Mouse (Mus musculus): ENCODE measurements at regions not wholly inside any gene's neighbourhood (a gene's known extent, or its start where the extent isn't known, plus 50 kb on each side); places are given as distances from the start of the nearest gene placed in this dataset.

DNA sequence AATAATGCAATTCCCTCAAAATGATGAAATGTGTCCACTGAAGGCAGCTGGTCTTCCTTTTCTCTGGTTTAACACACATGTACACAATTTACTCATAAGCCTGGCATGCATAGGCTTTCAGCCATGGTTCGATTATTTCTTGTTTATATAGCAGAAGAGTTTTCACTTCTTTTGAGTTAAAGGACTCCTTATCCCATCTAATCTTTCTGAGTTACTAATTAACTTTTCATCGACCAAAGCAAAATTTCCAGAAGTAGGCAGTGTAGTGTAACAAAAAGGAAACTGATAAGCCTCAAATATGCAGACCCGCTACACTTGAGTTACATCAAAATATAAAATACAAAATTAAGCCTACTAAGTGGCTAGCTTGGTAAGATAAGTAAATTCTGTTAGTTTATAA is 620.5 kb upstream of the Akr1e1 start:
- ATAC-seq (ENCODE audit: insufficient number of reproducible peaks, insufficient read depth, low FRiP score, low TSS enrichment, low read depth) = no peak
- Histone ChIP-seq H3K4me1 (replicated peaks) (no peaks in the 10 kb centered on the region), H3K4me3 (replicated peaks) (no peak overlapping the region)

GRCm38 (mm10) chr13:5234232-5234631 is 625.3 kb upstream of the Akr1e1 start:
- no peak overlapping the region for H3K9ac ChIP-seq (replicated peaks)
- H3K36me3 ChIP-seq = no peaks in the 10 kb centered on the region
- H3K27me3 ChIP-seq = no peaks in the 10 kb centered on the region
- H3K9me3 ChIP-seq = no peaks in the 10 kb centered on the region
- H3K4me3 ChIP-seq (replicated peaks) = no peak overlapping the region
- H3K4me2 ChIP-seq = no peak overlapping the region
- H3K27ac ChIP-seq = no peak overlapping the region
- ATAC-seq (ENCODE audit: insufficient number of reproducible peaks, insufficient read depth, low FRiP score, low TSS enrichment, low read depth) = no peak
- WGBS = 70% methylated on average over 3 of the region's 3 CpGs
- no peaks in the 10 kb centered on the region for H3K4me1 ChIP-seq (replicated peaks)

More for the DNA sequence above, 620.5 kb upstream of the Akr1e1 start:
- Histone ChIP-seq H3K36me3 (no peaks in the 10 kb centered on the region), H3K4me2 (no peak overlapping the region), H3K27me3 (no peaks in the 10 kb centered on the region), H3K27ac (no peak overlapping the region), H3K9ac (replicated peaks) (no peak overlapping the region), H3K9me3 (no peaks in the 10 kb centered on the region)
- WGBS = 88% methylated on average over 3 of the region's 3 CpGs

DNA sequence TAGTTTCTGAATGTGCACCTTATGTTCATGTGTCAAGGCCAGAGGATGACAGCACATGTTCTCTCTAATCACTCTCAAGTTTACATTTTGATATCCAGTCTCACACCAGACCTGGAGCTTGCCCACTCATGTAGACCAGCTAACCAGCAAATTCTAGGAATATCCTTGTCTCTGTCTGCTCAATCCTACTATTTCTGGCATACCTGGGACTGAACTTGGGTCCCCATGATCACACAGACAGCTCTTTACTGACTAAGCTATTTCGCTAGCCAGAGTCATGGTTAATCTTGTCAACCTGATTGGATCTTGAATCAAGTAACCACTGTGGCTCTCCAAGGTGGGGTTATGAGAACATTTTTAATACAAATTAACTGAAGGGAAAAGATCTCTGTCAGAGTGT is 625.9 kb upstream of the Klf6 start:
- 95% methylated on average over 1 of the region's 1 CpGs for whole genome bisulfite sequencing
- no peak overlapping the region for H3K4me2 ChIP-seq
- H3K27me3 ChIP-seq = no peaks in the 10 kb centered on the region
- no peak overlapping the region for H3K4me3 ChIP-seq (replicated peaks)
- H3K27ac ChIP-seq = no peak overlapping the region
- no peaks in the 10 kb centered on the region for H3K9me3 ChIP-seq
- H3K9ac ChIP-seq (replicated peaks) = no peak overlapping the region
- ATAC-seq (ENCODE audit: insufficient number of reproducible peaks, insufficient read depth, low FRiP score, low TSS enrichment, low read depth) = no peak
- no peaks in the 10 kb centered on the region for H3K4me1 ChIP-seq (replicated peaks)
- no peaks in the 10 kb centered on the region for H3K36me3 ChIP-seq

DNA sequence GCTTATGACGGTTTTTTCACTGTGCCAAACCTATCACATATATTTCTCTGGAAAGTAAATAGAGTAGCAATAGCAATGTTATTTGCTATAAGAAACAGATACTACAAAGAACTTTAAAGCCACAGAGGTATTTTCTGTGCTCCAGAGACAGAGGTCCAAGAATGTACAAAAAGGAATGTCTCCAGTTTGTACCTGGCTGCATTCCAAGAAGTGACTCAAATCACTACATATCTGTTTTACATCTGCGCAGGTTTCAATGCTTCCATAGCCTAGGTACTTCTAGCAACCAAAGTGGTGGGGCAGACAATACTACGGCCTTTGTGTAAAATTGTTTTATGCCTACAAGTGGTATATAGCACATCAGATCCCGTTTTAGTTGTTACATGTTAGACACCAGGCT is 620.7 kb upstream of the Klf6 start:
- Histone ChIP-seq H3K36me3 (no peaks in the 10 kb centered on the region), H3K4me2 (no peak overlapping the region), H3K9me3 (no peaks in the 10 kb centered on the region), H3K4me1 (replicated peaks) (0 out of 2 replicates have a peak, but pooled peaks cover 2% of the 10 kb centered on the region), H3K9ac (replicated peaks) (no peak overlapping the region), H3K27ac (no peak overlapping the region), H3K27me3 (no peaks in the 10 kb centered on the region), H3K4me3 (replicated peaks) (no peak overlapping the region)
- 70% methylated on average over 4 of the region's 4 CpGs for WGBS
- ATAC-seq (ENCODE audit: insufficient number of reproducible peaks, insufficient read depth, low FRiP score, low TSS enrichment, low read depth) = no peak

GRCm38 (mm10) chr13:5242782-5243181 is 618.5 kb upstream of the Klf6 start:
- 0 out of 2 replicates have a peak, but pooled peaks cover 2% of the 10 kb centered on the region for H3K4me1 ChIP-seq (replicated peaks)
- no peaks in the 10 kb centered on the region for H3K9me3 ChIP-seq
- ATAC-seq (ENCODE audit: insufficient number of reproducible peaks, insufficient read depth, low FRiP score, low TSS enrichment, low read depth) = no peak
- no peak overlapping the region for H3K27ac ChIP-seq
- H3K4me3 ChIP-seq (replicated peaks) = no peak overlapping the region
- H3K27me3 ChIP-seq = no peaks in the 10 kb centered on the region
- WGBS = 36% methylated on average over 2 of the region's 2 CpGs
- H3K4me2 ChIP-seq = no peak overlapping the region
- no peaks in the 10 kb centered on the region for H3K36me3 ChIP-seq
- H3K9ac ChIP-seq (replicated peaks) = no peak overlapping the region

- H3K4me2 ChIP-seq = no peak overlapping the region
- H3K27ac ChIP-seq = no peak overlapping the region
- H3K27me3 ChIP-seq = no peaks in the 10 kb centered on the region
- no peak for ATAC-seq (ENCODE audit: insufficient number of reproducible peaks, insufficient read depth, low FRiP score, low TSS enrichment, low read depth)
- 46% methylated on average over 3 of the region's 3 CpGs for WGBS
- H3K9me3 ChIP-seq = no peaks in the 10 kb centered on the region
- H3K4me3 ChIP-seq (replicated peaks) = no peak overlapping the region
- H3K36me3 ChIP-seq = no peaks in the 10 kb centered on the region
- no peaks in the 10 kb centered on the region for H3K4me1 ChIP-seq (replicated peaks)
- no peak overlapping the region for H3K9ac ChIP-seq (replicated peaks)
Measured at GRCm38 (mm10) chr13:5248671-5249391, 612.5 kb upstream of the Klf6 start.

- 56% methylated on average over 6 of the region's 6 CpGs for WGBS
- Histone ChIP-seq H3K9me3 (no peaks in the 10 kb centered on the region), H3K9ac (replicated peaks) (no peak overlapping the region), H3K27me3 (no peaks in the 10 kb centered on the region), H3K4me1 (replicated peaks) (no peaks in the 10 kb centered on the region), H3K4me3 (replicated peaks) (no peak overlapping the region), H3K4me2 (no peak overlapping the region), H3K36me3 (no peaks in the 10 kb centered on the region), H3K27ac (no peak overlapping the region)
- no peak for ATAC-seq (ENCODE audit: insufficient number of reproducible peaks, insufficient read depth, low FRiP score, low TSS enrichment, low read depth)
Measured at GRCm38 (mm10) chr13:5257891-5258660, 603.2 kb upstream of the Klf6 start.

DNA sequence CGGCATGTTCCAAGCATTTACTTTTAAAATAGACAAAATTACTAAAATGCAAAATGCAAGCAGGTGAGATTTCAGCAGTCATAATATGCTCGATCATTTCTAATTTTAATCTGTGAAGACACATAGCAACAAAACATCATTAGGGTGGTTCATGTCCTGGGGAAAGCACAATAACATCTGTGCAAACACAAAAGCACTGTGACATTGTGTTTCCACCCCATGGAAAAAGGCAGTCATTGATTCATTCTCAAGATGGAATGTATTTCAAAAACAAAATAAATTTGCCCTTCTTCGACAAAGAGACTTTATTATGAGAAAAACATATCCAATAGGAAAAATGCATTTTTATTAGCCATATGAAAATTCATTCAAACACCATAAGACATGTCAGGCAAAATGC is 601.5 kb upstream of the Klf6 start:
- ATAC-seq (ENCODE audit: insufficient number of reproducible peaks, insufficient read depth, low FRiP score, low TSS enrichment, low read depth) = no peak
- WGBS = 71% methylated on average over 3 of the region's 3 CpGs

DNA sequence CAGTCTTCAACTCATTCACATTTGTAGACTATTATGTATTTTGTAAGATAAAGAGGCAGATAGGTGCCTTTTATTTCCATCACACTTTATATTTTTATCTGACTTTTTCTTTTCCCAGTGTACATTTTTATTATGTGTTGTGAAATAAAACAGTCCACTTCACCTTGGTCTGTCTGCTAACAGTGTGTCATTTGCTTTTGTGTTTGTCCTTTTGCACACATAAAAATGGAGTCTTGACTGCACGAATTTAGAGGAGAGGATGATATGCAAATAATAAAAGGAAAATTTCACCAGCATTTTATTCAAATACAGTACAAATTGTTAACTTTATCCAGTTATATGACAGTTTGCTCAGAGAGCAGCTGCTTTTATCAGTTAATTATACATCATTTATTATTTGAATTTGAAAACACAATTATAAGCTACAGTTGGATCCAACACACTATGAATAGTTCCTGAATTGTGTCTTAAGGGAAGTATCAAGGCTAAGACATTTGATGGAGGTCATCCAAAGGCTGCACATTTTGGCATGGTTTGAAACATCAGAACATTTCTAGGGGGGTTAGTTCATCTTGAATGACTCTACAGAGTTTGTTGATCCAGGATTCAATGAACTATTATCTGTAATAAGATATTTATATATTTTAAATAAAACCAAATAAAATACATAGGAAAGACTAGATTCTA is 588.6 kb upstream of the Klf6 start:
- WGBS = 74% methylated on average over 1 of the region's 1 CpGs
- Histone ChIP-seq H3K4me3 (replicated peaks) (no peak overlapping the region), H3K4me2 (no peak overlapping the region), H3K27ac (no peak overlapping the region), H3K9ac (replicated peaks) (no peak overlapping the region), H3K27me3 (no peaks in the 10 kb centered on the region), H3K4me1 (replicated peaks) (no peaks in the 10 kb centered on the region), H3K9me3 (no peaks in the 10 kb centered on the region), H3K36me3 (no peaks in the 10 kb centered on the region)
- no peak for ATAC-seq (ENCODE audit: insufficient number of reproducible peaks, insufficient read depth, low FRiP score, low TSS enrichment, low read depth)

More for the DNA sequence above, 601.5 kb upstream of the Klf6 start:
- Histone ChIP-seq H3K36me3 (no peaks in the 10 kb centered on the region), H3K4me3 (replicated peaks) (no peak overlapping the region), H3K27me3 (no peaks in the 10 kb centered on the region), H3K9me3 (no peaks in the 10 kb centered on the region), H3K27ac (no peak overlapping the region), H3K4me2 (no peak overlapping the region), H3K4me1 (replicated peaks) (no peaks in the 10 kb centered on the region), H3K9ac (replicated peaks) (no peak overlapping the region)

DNA sequence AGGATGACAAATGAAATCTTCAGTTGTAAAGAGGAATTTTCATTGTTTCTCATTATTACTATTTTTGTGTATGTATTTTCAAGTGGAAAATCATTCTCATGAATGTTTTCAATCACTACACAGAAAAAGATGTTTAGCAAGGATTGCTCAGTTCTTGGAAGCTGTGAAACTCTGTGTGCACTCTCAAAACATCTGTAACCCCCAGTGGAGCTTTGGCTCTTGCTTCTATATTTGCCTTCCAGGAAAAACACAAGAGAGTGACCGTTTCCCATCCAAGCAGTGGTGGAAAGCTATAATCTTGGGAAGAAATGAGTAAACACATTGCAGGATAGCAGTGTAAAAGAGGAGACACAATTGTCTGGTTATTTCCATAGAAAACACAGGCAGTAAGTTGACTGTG is 584.7 kb upstream of the Klf6 start:
- no peak for ATAC-seq (ENCODE audit: insufficient number of reproducible peaks, insufficient read depth, low FRiP score, low TSS enrichment, low read depth)
- 76% methylated on average over 1 of the region's 1 CpGs for WGBS

DNA sequence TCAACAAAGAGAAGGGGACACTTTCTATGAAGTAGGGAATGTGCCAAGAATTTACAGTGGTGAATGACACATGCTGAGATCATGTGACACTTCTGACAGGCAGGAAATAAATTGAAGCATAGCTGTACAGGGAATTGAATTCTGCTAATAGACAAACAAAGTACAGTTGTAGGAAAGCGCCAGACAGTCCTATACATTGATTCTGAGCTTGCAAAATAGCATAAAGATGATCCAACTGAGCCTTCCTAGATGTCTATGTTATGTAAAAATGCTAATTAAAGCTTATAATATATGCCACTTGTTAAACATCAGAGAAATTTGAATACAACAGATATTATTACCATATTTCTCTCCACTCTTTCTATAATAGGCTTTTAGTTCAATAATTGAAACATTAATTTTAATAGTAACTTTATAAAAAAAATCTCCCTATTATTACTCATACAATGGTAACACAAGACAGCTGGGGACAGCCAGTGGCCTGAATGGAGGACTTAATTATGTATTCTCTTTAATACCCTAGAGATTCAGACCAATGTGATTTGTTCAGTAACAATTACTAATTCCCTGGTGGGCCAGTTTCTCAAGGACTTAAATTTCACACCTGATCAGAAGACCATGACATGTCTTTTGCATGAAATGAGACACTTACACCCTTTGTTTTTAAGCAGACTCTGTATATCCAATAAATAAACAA is 571.4 kb upstream of the Klf6 start:
- no peaks in the 10 kb centered on the region for H3K4me1 ChIP-seq (replicated peaks)
- no peaks in the 10 kb centered on the region for H3K27me3 ChIP-seq
- no peak for ATAC-seq (ENCODE audit: insufficient number of reproducible peaks, insufficient read depth, low FRiP score, low TSS enrichment, low read depth)
- no peak overlapping the region for H3K27ac ChIP-seq
- no peaks in the 10 kb centered on the region for H3K36me3 ChIP-seq
- H3K9ac ChIP-seq (replicated peaks) = no peak overlapping the region
- H3K4me3 ChIP-seq (replicated peaks) = no peak overlapping the region
- H3K4me2 ChIP-seq = no peak overlapping the region
- H3K9me3 ChIP-seq = no peaks in the 10 kb centered on the region
- 80% methylated on average over 1 of the region's 1 CpGs for WGBS

More for the DNA sequence above, 584.7 kb upstream of the Klf6 start:
- Histone ChIP-seq H3K36me3 (no peaks in the 10 kb centered on the region), H3K9me3 (no peaks in the 10 kb centered on the region), H3K4me2 (no peak overlapping the region), H3K9ac (replicated peaks) (no peak overlapping the region), H3K4me3 (replicated peaks) (no peak overlapping the region), H3K4me1 (replicated peaks) (no peaks in the 10 kb centered on the region), H3K27ac (no peak overlapping the region), H3K27me3 (no peaks in the 10 kb centered on the region)
